Mouse (Mus musculus) testis, adult 2 months (tissue): Measurements from ENCODE around the gene Gm20518.

Source experiments
- CTCF ChIP-seq: fragments of 200-500 bp; IDR thresholded peaks from 2 replicates; pipeline ENCODE4 v1.5.1; 2012; ENCODE audit warnings: low read depth, mild to moderate bottlenecking, inconsistent platforms, low read length, moderate library complexity; ENCODE audit not compliant: control insufficient read depth, insufficient read depth, insufficient replicate concordance
- POLR2A ChIP-seq: fragments of 200-500 bp; IDR thresholded peaks from 2 replicates; pipeline ENCODE4 v1.6.1; 2012; ENCODE audit warnings: low read depth, mild to moderate bottlenecking, inconsistent platforms, low read length, moderate library complexity; ENCODE audit not compliant: control insufficient read depth

GRCm38 (mm10) chr16:17931906-17932460 is 40.5 kb upstream of the Gm20518 start:
- TF ChIP-seq CTCF (no peak), POLR2A (no peak)
